Mouse (Mus musculus) heart, embryonic 11.5 days (tissue): Measurements from ENCODE around the gene Npb. TPM values are rescaled to one million over a fixed set of nuclear protein-coding genes. Genes with fewer than 3 reads are reported as not detected.
"Not testable (repeated sequence)": the region's sequence is repeated elsewhere in the genome, so short reads cannot be mapped to it uniquely, and the experiment has no call there.

Experiments used
- ATAC-seq: fragments of 200-750 bp; cut with Nextera tagmentation; replicated peaks from 2 replicates; pipeline ENCODE4 v1.8.0; 2017; ENCODE audit warnings: moderate library complexity; ENCODE audit not compliant: insufficient number of reproducible peaks, low FRiP score, low TSS enrichment
- H3K27ac ChIP-seq: fragments of 300-500 bp; sonication (generic); 2 replicates; pipeline ENCODE4 v1.5.1; 2014; ENCODE audit warnings: mild to moderate bottlenecking, low read depth, low read length
- H3K27me3 ChIP-seq: fragments of 300-500 bp; sonication (generic); 2 replicates; pipeline ENCODE4 v1.6.1; 2014; ENCODE audit warnings: mild to moderate bottlenecking, low read length, mixed read lengths; ENCODE audit not compliant: control insufficient read depth, insufficient read depth
- H3K36me3 ChIP-seq: fragments of 300-500 bp; sonication (generic); 2 replicates; pipeline ENCODE4 v1.6.1; 2014; ENCODE audit warnings: mild to moderate bottlenecking, low read length, moderate library complexity, mixed read lengths; ENCODE audit not compliant: control insufficient read depth, insufficient read depth
- H3K4me1 ChIP-seq: fragments of 300-500 bp; sonication (generic); 2 replicates; pipeline ENCODE4 v1.6.1; 2014; ENCODE audit warnings: low read length; ENCODE audit not compliant: control insufficient read depth, insufficient read depth
- H3K4me2 ChIP-seq: fragments of 300-500 bp; sonication (generic); 2 replicates; pipeline ENCODE4 v1.6.1; 2014; ENCODE audit warnings: mild to moderate bottlenecking, moderate library complexity
- H3K4me3 ChIP-seq: fragments of 300-500 bp; sonication (generic); 2 replicates; pipeline ENCODE4 v1.5.1; 2014; ENCODE audit warnings: low read depth, low read length
- H3K9ac ChIP-seq: fragments of 300-500 bp; sonication (generic); 2 replicates; pipeline ENCODE4 v1.6.1; 2014; ENCODE audit warnings: mild to moderate bottlenecking, low read depth, low read length, moderate library complexity
- H3K9me3 ChIP-seq: fragments of 300-500 bp; sonication (generic); replicated peaks from 2 replicates; pipeline ENCODE4 v1.6.1; 2016; ENCODE audit warnings: low read length; ENCODE audit not compliant: control insufficient read depth
- WGBS: fragments of 180-500 bp; shearing (Covaris S2); extraction: QIAGEN DNeasy Blood & Tissue Kit; methylation state at CpG from one replicate; pipeline ENCODE4 v1.1.7; 2014; ENCODE audit not compliant: insufficient replicate concordance; 5-methylcytosine and 5-hydroxymethylcytosine counted together
- polyA plus RNA-seq: library from polyadenylated mRNA; unstranded; fragments of >200 nt; fragmentation: Nextera tagmentation; extraction: Ambion mirVana; gene quantifications from 2 replicates; pipeline ENCODE4 v1.2.1, GENCODE M21; 2014

Gene Npb
- polyA plus RNA-seq, 1 experiment from 2014 or later, result 8.8 TPM

DNA sequence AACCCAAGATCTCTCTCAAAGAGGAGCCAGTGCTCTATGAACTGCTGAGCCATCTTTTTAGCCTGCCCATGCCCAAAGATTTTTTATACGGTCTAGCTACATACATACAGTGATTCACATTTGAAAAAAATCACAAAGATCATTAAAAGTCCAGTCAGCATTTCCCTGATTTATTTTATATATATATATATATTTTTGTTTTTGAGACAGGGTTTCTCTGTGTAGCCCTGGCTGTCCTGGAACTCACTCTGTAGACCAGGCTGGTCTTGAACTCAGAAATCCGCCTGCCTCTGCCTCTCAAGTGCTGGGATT, 25.3 kb upstream of the Npb start:
- H3K4me2 ChIP-seq, H3K9ac ChIP-seq, H3K27ac ChIP-seq, H3K27me3 ChIP-seq, H3K4me3 ChIP-seq, ATAC-seq, H3K9me3 ChIP-seq: not testable (repeated sequence)
- H3K4me1 ChIP-seq, result peaks cover 25% of the 10 kb centered on the region
- 87% methylated on average over 2 of the region's 2 CpGs for WGBS
- H3K36me3 ChIP-seq, result peaks cover 31% of the 10 kb centered on the region

DNA sequence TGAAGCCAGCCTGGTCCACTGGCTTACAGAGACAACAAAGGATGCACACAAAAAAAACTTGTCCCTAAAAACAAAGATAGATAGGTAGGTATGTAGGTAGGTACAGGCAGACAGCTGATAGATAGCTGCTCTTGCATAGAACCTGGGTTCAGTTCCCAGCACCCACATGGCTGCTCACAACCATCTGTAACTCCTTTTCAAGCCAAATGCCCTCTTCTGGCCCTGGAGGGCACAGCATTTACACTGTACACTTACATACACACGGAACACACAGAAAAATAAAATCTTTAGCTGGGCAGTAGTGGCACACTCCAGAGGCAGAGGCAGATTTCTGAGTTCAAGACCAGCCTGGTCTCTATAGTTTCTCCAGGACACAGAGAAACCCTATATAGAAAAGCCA, 24.3 kb upstream of the Npb start:
- Histone ChIP-seq H3K36me3 (peaks cover 27% of the 10 kb centered on the region), H3K4me1 (peaks cover 22% of the 10 kb centered on the region), H3K4me2 (no peak overlapping the region), H3K9ac (no peak overlapping the region), H3K4me3 (no peak overlapping the region), H3K9me3 (peaks cover 4% of the 10 kb centered on the region; the same call in 1 of the 2 replicates), H3K27ac (no peak overlapping the region), H3K27me3 (no peaks in the 10 kb centered on the region)
- ATAC-seq, result no peak
- 93% methylated on average over 1 of the region's 1 CpGs for WGBS

DNA sequence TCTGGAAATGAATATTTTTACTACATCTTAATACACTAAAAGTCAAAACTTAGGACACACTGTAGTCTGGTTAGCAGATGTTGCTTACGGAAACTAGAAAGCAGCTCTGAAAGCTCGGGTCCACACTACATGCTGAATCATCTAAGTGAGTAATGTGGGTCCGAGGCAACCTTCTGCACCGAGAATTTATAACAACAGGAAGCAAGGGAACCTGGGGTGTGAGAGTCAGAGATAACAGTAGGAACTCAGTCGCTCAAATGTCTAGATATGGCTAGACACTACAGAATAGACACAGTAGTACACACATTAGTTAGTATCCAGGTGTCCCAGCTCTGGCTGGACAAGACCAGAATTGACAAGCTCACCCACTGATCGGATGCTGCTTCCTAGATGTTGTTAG, 19.7 kb upstream of the Npb start:
- no peak overlapping the region for H3K4me2 ChIP-seq
- H3K4me3 ChIP-seq, result no peak overlapping the region
- H3K27ac ChIP-seq, result no peak overlapping the region
- 70% methylated on average over 6 of the region's 6 CpGs for WGBS
- no peak for ATAC-seq
- peaks cover 47% of the 10 kb centered on the region for H3K36me3 ChIP-seq
- H3K27me3 ChIP-seq, result no peaks in the 10 kb centered on the region
- H3K9ac ChIP-seq, result no peak overlapping the region
- H3K4me1 ChIP-seq, result no peaks in the 10 kb centered on the region
- H3K9me3 ChIP-seq, result peaks cover 4% of the 10 kb centered on the region; the same call in 1 of the 2 replicates

DNA sequence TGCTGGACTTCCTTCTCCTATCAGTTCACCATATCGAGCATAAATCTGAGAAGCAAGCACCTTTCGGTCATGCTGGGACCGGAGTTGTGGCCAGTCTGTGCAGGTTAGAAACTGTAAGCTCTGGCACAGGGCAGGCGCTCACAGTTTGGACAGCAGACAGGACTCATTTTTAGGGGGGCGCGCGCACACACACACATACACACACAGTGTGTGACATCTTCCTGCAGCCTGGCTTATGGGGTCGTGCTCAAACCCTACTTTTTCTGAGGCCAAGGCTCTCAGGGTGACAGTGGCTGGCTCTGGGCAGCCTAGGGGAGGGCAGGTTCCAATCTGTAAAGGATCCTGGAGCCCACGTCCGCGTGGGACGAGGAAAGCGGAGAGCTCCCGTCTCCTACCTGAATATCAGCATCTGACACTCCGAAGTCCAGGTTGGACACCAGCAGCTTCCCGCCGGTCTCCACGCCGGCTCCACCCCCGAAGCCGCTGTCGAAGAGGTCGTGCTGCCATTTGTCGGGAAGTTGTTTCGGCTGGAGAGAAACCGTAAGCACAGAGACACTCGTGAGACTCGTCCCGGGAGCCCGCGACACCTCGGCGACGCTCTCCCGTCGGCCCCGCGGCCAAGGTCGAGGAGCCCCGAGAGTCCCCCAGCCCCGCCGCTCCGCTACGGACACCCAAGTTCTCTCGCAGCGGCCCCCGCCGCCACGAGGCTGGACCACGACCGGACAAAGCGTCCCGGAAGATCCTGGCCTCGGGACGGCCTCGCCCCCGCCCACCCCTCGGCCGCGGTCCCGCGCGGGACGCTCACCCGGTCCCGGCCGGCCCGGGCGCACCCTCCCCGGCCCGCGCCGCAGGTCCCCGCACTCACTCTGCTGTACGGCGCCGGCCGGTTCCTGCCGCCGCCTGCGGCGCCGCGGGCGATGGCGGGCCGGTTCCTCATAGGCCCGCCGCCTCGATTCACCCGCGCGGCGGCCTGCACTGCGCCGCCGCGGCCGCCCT, 10.7 kb upstream of the Npb start:
- Histone ChIP-seq H3K36me3 (peaks cover 31% of the 10 kb centered on the region), H3K4me1 (peaks cover 12% of the 10 kb centered on the region), H3K9ac (peak overlapping the region; percentile 98), H3K27ac (peak overlapping the region; percentile 89), H3K9me3 (no peaks in the 10 kb centered on the region), H3K4me2 (peak overlapping the region; percentile 99), H3K27me3 (no peaks in the 10 kb centered on the region), H3K4me3 (peak overlapping the region; percentile 76)
- ATAC-seq, result peak; percentile 51
- WGBS, result 5% methylated on average over 82 of the region's 99 CpGs

DNA sequence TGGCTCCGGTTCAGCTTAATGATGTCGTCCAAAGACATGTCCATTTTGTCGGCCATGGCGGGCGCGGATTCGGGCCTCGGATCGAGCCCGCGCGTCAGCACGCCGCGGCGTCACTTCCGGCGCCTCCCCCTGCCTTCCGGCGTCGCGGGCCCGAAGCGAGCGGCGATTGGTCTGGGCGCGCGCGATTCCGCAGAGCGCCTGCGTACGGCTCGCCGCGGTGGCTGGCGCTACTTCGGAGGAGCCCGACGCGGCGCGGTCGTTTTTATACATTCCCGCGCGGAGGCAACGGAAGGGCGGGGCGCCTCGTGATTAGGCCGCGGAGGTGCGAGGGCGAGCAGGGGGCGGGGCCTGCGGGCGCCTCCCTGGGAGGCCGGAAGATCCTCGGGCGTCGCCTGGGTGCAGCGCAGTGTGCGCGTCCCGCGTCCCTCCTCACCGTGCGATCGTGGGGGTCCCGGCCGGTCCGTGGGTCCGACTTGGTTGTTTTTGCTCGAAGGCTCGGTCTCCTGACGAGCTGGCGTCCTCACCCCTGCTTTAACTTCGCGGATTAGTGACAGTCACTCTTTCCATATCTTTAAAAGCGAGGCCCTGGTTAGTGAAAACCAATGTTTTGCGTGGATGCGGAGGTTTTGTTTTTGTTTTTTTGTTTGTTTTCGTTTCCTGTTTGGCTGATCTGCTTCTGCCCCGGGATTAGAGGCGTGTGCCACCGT, 9.8 kb upstream of the Npb start, which contains the start of the genes Alyref and Anapc11:
TSS of gene Alyref (minus strand) at position 83 of the 707 bp plus-strand sequence.
TSS of gene Anapc11 (plus strand) at position 139 of the 707 bp plus-strand sequence.
- peak within 1 kb of the TSS; percentile 76 for H3K4me3 ChIP-seq
- H3K9ac ChIP-seq, result peak within 1 kb of the TSS; percentile 98
- H3K27ac ChIP-seq, result peak within 1 kb of the TSS; percentile 89
- peak; percentile 92 for ATAC-seq
- H3K4me2 ChIP-seq, result peak within 1 kb of the TSS; percentile 99
- no peaks in the 10 kb centered on the region for H3K9me3 ChIP-seq
- no peaks in the 10 kb centered on the region for H3K27me3 ChIP-seq
- H3K4me1 ChIP-seq, result peaks cover 12% of the 10 kb centered on the region
- peaks cover 29% of the 10 kb centered on the region for H3K36me3 ChIP-seq
- under 1% methylated on average over 88 of the region's 88 CpGs for WGBS

DNA sequence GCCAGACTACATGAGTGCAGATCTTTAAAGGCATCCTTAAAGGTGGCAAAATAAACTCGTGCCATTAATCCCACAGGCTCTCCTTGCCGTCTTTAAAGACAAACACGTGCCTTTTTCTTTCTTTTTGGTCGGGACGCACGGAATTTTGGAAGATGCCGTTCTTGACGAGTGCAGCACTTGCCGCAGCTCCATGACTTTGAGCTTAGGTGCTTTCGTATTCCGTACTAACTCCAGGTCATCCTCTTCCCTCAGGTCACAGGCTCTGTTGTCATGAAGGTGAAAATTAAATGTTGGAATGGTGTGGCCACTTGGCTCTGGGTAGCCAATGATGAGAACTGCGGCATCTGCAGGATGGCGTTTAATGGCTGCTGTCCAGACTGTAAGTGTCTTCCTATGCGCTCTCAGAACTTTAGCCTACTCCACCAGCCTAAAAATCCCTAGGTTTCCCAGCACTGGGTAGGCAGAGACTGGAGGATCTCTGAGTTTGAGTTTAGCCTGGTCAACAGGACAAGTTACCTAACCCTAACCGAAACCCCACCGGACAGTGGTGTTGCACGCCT, 9.2 kb upstream of the Npb start:
- H3K4me2 ChIP-seq, result peak overlapping the region; percentile 99

DNA sequence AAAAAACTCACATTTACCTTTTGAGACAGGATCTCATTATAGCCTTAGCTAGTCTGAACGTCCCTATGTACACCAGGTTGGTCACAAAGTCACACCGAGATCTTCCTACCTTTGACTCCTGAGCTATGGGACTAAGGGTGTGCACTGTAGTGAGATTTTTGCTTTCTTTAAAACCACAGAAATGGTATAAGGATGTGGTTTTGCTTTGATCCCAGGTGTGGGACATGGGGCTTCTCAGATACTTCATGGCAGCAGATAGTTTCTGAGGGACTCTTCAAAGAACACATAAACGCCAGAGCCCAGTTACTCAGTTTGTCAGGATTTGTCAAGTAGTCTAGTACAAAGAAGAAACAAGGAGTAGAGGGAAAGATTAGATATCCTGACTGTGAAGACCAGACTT, 7.6 kb upstream of the Npb start:
- 92% methylated on average over 3 of the region's 3 CpGs for WGBS
- Histone ChIP-seq H3K9me3 (no peaks in the 10 kb centered on the region), H3K4me2 (no peak overlapping the region), H3K27me3 (no peaks in the 10 kb centered on the region), H3K4me3 (no peak overlapping the region), H3K27ac (no peak overlapping the region), H3K4me1 (peaks cover 12% of the 10 kb centered on the region), H3K9ac (no peak overlapping the region), H3K36me3 (peaks cover 16% of the 10 kb centered on the region)
- ATAC-seq, result no peak

More for the DNA sequence above, 9.2 kb upstream of the Npb start:
- H3K36me3 ChIP-seq, result peaks cover 24% of the 10 kb centered on the region
- peak overlapping the region; percentile 89 for H3K27ac ChIP-seq
- H3K4me1 ChIP-seq, result peaks cover 12% of the 10 kb centered on the region
- H3K4me3 ChIP-seq, result peak overlapping the region; percentile 76
- 45% methylated on average over 17 of the region's 17 CpGs for WGBS
- ATAC-seq, result no peak
- peak overlapping the region; percentile 98 for H3K9ac ChIP-seq
- no peaks in the 10 kb centered on the region for H3K27me3 ChIP-seq
- no peaks in the 10 kb centered on the region for H3K9me3 ChIP-seq

DNA sequence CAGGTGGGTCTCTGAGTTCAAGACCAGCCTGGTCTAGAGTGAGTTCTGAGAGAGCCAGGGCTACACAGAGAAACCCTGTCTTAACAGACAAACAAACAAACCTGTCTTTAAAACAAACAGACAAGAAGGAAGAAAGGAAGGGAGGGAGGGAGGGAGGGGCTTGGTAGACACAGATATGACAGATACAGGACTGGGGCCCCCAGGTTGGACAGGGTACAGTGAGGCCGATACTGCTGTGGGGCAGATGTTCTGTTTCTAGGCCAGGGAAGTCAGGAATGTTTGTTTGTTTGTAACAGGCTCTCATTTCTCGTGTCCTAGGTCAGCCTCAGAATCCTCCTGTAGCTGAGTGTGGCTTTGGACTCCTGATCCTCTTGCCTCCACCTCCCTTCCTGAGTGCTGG, 4.7 kb upstream of the Npb start:
- no peak for ATAC-seq
- peaks cover 3% of the 10 kb centered on the region; the same call in 1 of the 2 replicates for H3K27me3 ChIP-seq
- peaks cover 7% of the 10 kb centered on the region for H3K36me3 ChIP-seq
- H3K9ac ChIP-seq, result no peak overlapping the region
- H3K4me3 ChIP-seq, result no peak overlapping the region
- WGBS, result 80% methylated on average over 2 of the region's 2 CpGs
- H3K4me2 ChIP-seq, result peak overlapping the region; percentile 22; the same call in 1 of the 2 replicates
- H3K27ac ChIP-seq, result no peak overlapping the region
- H3K4me1 ChIP-seq, result peaks cover 12% of the 10 kb centered on the region
- H3K9me3 ChIP-seq, result no peaks in the 10 kb centered on the region
